Mouse (Mus musculus): ENCODE measurements around the gene Ercc5. TPM values are rescaled to one million over a fixed set of nuclear protein-coding genes. Genes with fewer than 3 reads are reported as not detected.

Ercc5 gene
- total RNA-seq (2023): 30.5 TPM

DNA sequence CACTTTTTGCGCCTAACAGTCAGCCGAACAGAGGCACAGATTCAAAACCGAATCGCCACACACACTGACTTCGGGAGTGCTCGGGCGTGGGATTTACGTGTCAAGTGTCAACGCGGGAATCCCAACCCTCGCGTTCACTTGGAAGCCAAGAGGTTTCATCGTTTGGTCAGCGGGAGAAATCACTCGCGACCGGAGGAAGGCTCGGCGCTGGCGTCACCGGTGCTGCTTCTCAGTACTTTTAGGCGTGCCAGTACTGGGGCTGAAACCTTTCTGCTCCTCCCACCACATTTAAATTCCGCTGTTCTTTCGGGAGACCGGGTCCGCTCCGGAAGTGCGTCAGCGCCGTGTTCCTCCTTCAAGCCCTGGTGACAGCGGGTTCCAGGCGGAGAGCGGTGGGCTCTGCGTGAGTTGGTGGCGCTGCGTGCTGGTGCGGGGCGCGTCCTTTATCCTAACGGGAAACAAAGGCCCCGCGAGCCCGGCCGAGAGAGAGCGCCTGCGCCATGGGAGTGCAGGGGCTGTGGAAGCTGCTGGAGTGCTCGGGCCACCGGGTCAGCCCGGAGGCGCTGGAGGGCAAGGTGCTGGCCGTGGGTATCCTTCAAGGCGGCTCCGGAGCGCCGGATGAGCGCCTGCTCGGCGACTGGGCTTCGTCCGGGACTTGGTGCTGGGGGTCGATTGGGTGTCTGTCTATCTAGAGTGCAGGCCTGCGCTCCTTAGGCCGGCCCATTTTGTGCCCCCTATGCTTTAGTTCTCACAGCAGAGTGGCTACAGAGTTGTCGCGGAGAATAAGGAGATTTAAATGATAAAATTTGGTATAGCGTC is at the start of gene Ercc5:
Ercc5 (plus strand) TSS at position 182 of the 819 bp plus-strand sequence.

DNA sequence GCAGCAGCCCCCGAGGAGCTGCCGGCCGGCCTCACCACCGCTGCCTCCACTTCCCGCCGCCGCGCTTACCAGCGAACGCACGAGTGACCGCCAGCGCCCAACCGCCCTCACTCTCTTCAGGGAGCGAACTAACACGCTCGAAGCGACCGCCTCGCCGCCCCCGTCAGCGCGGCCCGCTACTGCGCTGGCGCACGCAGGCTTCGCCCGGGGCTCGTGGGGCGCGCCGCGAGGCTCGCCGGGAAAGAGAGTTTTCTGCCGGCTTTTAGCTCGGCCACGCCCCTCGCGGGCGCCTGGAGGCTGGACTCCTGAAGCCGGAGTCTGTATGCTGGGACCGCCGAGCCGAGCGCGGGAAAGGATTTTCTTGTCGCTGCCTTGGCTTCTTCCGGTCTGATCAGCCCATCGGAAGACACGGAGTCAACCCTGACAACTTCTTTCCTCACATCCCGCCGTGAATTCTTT is 45.3 kb upstream of the Ercc5 start, which contains the start of gene Tex30:
Tex30 (minus strand) TSS at position 183 of the 459 bp plus-strand sequence.

DNA sequence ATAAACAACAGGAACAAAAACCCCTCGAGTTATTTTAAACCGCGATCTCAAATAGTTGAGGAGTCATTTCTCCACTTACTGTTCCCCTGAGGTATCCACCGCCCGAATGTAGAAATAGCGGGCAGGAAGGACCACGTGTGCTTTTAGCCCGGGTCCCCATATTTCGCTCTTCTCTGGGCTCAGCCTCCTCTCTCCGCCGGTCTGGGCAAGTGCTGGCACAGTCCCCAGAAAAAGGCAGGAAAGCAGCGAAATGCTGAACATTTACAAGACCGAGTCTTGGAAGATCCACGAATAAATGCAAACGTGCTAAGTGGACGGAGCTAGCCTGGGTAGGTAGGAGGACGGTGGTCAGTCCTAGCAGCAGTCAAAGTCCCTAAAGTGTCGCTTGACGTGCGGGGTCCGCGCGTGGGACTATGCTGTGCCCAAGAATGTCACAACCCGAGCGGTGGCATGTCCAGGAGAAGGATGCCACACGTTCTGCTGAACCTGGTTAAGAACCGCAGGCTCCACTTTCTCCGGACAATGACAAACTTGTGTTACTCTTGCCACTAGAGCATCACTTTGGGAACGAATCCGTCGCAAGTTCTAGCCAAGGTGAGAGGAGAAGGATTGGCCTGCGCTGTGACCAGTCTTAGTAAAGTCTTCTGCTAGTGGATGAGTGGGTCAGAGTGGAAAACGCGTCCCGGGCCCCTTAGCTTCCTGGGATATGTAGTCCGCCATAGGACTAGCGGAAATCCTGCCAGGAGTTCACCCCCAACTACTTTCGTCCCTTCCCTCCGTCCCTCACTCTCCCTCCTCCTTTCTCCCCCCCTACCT is 29.1 kb upstream of the Ercc5 start, which contains the start of the genes Kdelc1 and Bivm:
Kdelc1 (minus strand) TSS at position 570 of the 816 bp plus-strand sequence.
Bivm (plus strand) TSS at position 719 of the 816 bp plus-strand sequence.

DNA sequence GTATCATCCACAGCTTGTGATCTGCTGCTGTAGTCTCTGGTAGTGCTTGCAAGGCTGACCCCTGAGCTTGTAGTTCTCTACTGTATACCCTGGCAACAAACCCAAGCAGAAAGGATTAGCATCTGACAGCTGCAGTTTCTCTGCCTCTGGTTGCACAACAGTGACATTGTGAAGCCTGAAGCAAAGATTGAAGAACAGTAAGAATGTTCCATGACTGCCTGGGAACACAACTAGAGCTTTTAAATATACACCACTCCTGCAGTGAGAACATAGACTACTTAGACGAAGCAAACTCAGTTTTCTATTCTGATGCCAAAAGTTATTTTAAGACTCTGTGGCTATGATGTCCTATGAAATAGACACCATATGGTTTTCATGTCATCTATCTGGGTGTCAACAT is 71.3 kb downstream of the Ercc5 start, which contains the start of gene Mettl21e:
Mettl21e (minus strand) TSS at position 86 of the 400 bp plus-strand sequence.

Other genes with a start within 250 kb of the Ercc5 start
- 131 TPM for gene Tpp2, start 214.1 kb upstream of the Ercc5 start, total RNA-seq (2023)
- not detected for gene Mettl21c, start 127.7 kb upstream of the Ercc5 start, total RNA-seq (2023)
- 0.35 TPM for gene Gm8251, start 85.8 kb upstream of the Ercc5 start, total RNA-seq (2023)
- gene Tex30, start 45.3 kb upstream of the Ercc5 start, total RNA-seq (2023): 40.6 TPM
- 1.4 TPM for gene Kdelc1, start 28.9 kb upstream of the Ercc5 start, total RNA-seq (2023)
- gene Bivm, start 28.8 kb upstream of the Ercc5 start, total RNA-seq (2023): 6.1 TPM
- gene Mettl21e, start 71.2 kb downstream of the Ercc5 start, total RNA-seq (2023): not detected

Data from CD4-positive naive resting alpha-beta T cell, adult 57 days (primary cell).